Mouse (Mus musculus): ENCODE results near the gene Hic1.

The Hic1 gene

GRCm38 (mm10) chr11:75118141-75118540, 51.2 kb downstream of the Hic1 start:
- no peak for DNase-seq (ENCODE audit: low spot score)

GRCm38 (mm10) chr11:75116379-75116778, 52.9 kb downstream of the Hic1 start:
- DNase-seq (ENCODE audit: low spot score), result no peak
